Comparison of ENCODE assay signal across 22 mouse cellular contexts in the genomic region with DNA sequence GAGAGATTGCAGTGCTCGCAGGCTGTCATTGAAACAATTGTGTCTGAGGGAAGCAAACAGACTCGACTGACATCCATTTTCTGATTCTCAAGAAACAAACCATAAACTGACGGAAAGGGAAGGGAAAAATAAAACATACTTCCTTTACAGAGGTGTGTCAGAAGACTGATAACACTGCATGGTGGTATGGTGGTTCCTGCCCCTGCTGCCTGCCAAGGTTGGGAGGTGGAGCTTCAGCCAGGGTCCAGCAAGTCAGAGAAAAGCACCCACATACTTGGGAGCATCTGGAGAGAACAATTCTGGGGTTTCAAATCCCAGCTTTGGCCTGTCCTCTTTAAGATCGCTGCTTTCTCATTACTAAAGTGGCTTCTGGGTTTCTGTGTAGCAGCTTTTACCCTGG.
"Had no signal": no experiment of that assay in that cellular context is flagged by ENCODE, and none has a peak within 500 bp of the region (broad histone marks: within the 10 kb centered on the region; RNA-seq: fewer than 3 reads in every experiment).

No protein-coding gene starts in this region.

- ATAC-seq: hindbrain, embryonic 16.5 days; hindbrain, postnatal 0 days; inflammation-experienced regulatory T-cells, adult 6 months; intestine, embryonic 15.5 days; intestine, embryonic 16.5 days; intestine, postnatal 0 days had no signal

- DNase-seq: heart, postnatal 10 days; heart, postnatal 14 days; heart, postnatal 36 days; heart, postnatal 4 days; kidney, adult 11 months; kidney, adult 18-20 months; kidney, adult 2 months; kidney, adult 8-10 months; kidney, adult 9 months; kidney, postnatal 10 days; kidney, postnatal 14 days; kidney, postnatal 25 days; kidney, postnatal 36 days; kidney, postnatal 4 days; layer of hippocampus, adult 9-11 months; layer of hippocampus, postnatal 36 days had no signal
